ENCODE assay signal across 17 mouse cellular contexts in genomic region chr8:41550095-41550420, GRCm38 (mm10).
DNase-seq lines count a peak whose midpoint lies in the region; ATAC-seq and TF ChIP-seq lines count a peak whose summit lies in the region.
"Had no signal": no experiment of that assay in that cellular context is flagged by ENCODE, and none has a peak within 500 bp of the region (broad histone marks: within the 10 kb centered on the region; RNA-seq: fewer than 3 reads in every experiment).

No protein-coding gene starts in this region.

- H3K27ac ChIP-seq in embryonic facial prominence, embryonic 11.5 days (replicated peaks; ENCODE audit: low read depth, low read length): no peak overlapping the region
- no peak overlapping the region; the same call in 1 of the 2 replicates for H3K27ac ChIP-seq in embryonic facial prominence, embryonic 10.5 days (replicated peaks)
- H3K27ac ChIP-seq in testis, adult 2 months (ENCODE audit: control insufficient read depth, insufficient read depth, low read depth, low read length): no peak overlapping the region
- H3K27ac ChIP-seq: gastrocnemius, adult 2 months; hindbrain, embryonic 10.5 days; left cerebral cortex, adult 2 months; neural tube, embryonic 12.5 days had no signal

- no peaks in the 10 kb centered on the region for H3K36me3 ChIP-seq in embryonic facial prominence, embryonic 11.5 days (replicated peaks; ENCODE audit: control insufficient read depth, insufficient read depth, low read depth, low read length)
- H3K36me3 ChIP-seq in embryonic facial prominence, embryonic 10.5 days (replicated peaks): no peaks in the 10 kb centered on the region
- no peaks in the 10 kb centered on the region for H3K36me3 ChIP-seq in testis, adult 2 months (ENCODE audit: control insufficient read depth, insufficient read depth, low read length)
- H3K36me3 ChIP-seq: hindbrain, embryonic 10.5 days; neural tube, embryonic 12.5 days had no signal

- no peak overlapping the region for H3K9ac ChIP-seq in embryonic facial prominence, embryonic 11.5 days (replicated peaks; ENCODE audit: low read length)
- H3K9ac ChIP-seq: neural tube, embryonic 12.5 days had no signal

- H3K4me1 ChIP-seq in embryonic facial prominence, embryonic 11.5 days (ENCODE audit: control insufficient read depth, insufficient read depth, low read length): no peaks in the 10 kb centered on the region; the same call in 1 of the 2 replicates
- peaks cover 46% of the 10 kb centered on the region for H3K4me1 ChIP-seq in embryonic facial prominence, embryonic 10.5 days
- H3K4me1 ChIP-seq in testis, adult 2 months (ENCODE audit: control insufficient read depth, insufficient read depth, low read length): peaks cover 2% of the 10 kb centered on the region
- H3K4me1 ChIP-seq: hindbrain, embryonic 10.5 days; neural tube, embryonic 12.5 days had no signal

- ATAC-seq in embryonic facial prominence, embryonic 11.5 days (replicated peaks; ENCODE audit: insufficient number of reproducible peaks, low FRiP score, low TSS enrichment, low read depth): no peak
- ATAC-seq: Patski had no signal

- no peaks in the 10 kb centered on the region for H3K9me3 ChIP-seq in embryonic facial prominence, embryonic 11.5 days (replicated peaks; ENCODE audit: control insufficient read depth, low read length)
- no peaks in the 10 kb centered on the region for H3K9me3 ChIP-seq in embryonic facial prominence, embryonic 10.5 days
- H3K9me3 ChIP-seq: hindbrain, embryonic 10.5 days; neural tube, embryonic 12.5 days had no signal

- 58% methylated on average over 2 of the region's 2 CpGs for WGBS in embryonic facial prominence, embryonic 11.5 days
- WGBS in embryonic facial prominence, embryonic 10.5 days: 83% methylated on average over 2 of the region's 2 CpGs

- H3K4me3 ChIP-seq in embryonic facial prominence, embryonic 11.5 days (ENCODE audit: low read depth, low read length): no peak overlapping the region
- H3K4me3 ChIP-seq in embryonic facial prominence, embryonic 10.5 days: no peak overlapping the region
- peak overlapping the region; percentile 12 for H3K4me3 ChIP-seq in testis, adult 2 months (ENCODE audit: control insufficient read depth, low read depth, low read length)
- H3K4me3 ChIP-seq: hindbrain, embryonic 10.5 days; neural tube, embryonic 12.5 days had no signal

- no peaks in the 10 kb centered on the region for H3K27me3 ChIP-seq in embryonic facial prominence, embryonic 11.5 days (ENCODE audit: control insufficient read depth, insufficient read depth, low read length)
- no peaks in the 10 kb centered on the region for H3K27me3 ChIP-seq in embryonic facial prominence, embryonic 10.5 days (replicated peaks; ENCODE audit: low read depth, poor library complexity, severe bottlenecking)
- H3K27me3 ChIP-seq in testis, adult 2 months (ENCODE audit: control insufficient read depth, insufficient read depth, low read length): no peaks in the 10 kb centered on the region
- H3K27me3 ChIP-seq: neural tube, embryonic 12.5 days had no signal

- TF ChIP-seq CTCF in testis, adult 2 months (IDR thresholded peaks at IDR 0.05; ENCODE audit: control insufficient read depth, insufficient read depth, insufficient replicate concordance, low read depth, low read length): no peak

- DNase-seq in embryonic facial prominence, embryonic 11.5 days (ENCODE audit: low spot score): peak; percentile 21
- no peak for DNase-seq in embryonic facial prominence, embryonic 10.5 days (ENCODE audit: low spot score)
- DNase-seq in layer of hippocampus, adult 9-11 months: peak; percentile 67
- DNase-seq in layer of hippocampus, adult 9-10 months (ENCODE audit: low spot score): no peak
- DNase-seq in testis, postnatal 10 days (ENCODE audit: low spot score): no peak
- DNase-seq in lung, postnatal 4 days: peak; percentile 16 to 53
- no peak for DNase-seq in T-cell, adult 2 months (ENCODE audit: low spot score)
- DNase-seq: cerebellum, adult 18-20 months; embryo, embryonic 11 days; gastrocnemius, adult 2 months; heart, adult 11 months; kidney, adult 18-20 months had no signal

- H3K4me2 ChIP-seq in embryonic facial prominence, embryonic 11.5 days (ENCODE audit: low read depth, low read length): no peak overlapping the region
- H3K4me2 ChIP-seq: neural tube, embryonic 12.5 days had no signal

- no peak for TF ChIP-seq POLR2A in testis, adult 2 months (IDR thresholded peaks at IDR 0.05; ENCODE audit: control insufficient read depth, low read depth, low read length)

Comparison
In these comparisons a context has a peak if more than half of its experiments do, and no peak if none do; other contexts are left out.
1. DNase-seq: peak in embryonic facial prominence, embryonic 11.5 days (single experiment), layer of hippocampus, adult 9-11 months (single experiment) and lung, postnatal 4 days (2 of 2); none in embryonic facial prominence, embryonic 10.5 days (single experiment), layer of hippocampus, adult 9-10 months (single experiment), testis, postnatal 10 days (single experiment) and T-cell, adult 2 months (single experiment).